Mouse (Mus musculus) neural tube, embryonic 11.5 days (tissue): ENCODE measurements at regions not wholly inside any gene's neighbourhood (a gene's known extent, or its start where the extent isn't known, plus 50 kb on each side); places are given as distances from the start of the nearest gene placed in this dataset.

ENCODE experiments used
- ATAC-seq: fragments of 200-750 bp; cut with Nextera tagmentation; 2 replicates; pipeline ENCODE4 v1.8.0; 2017; ENCODE audit warnings: moderate number of reproducible peaks, mild to moderate bottlenecking, moderate TSS enrichment, moderate library complexity; ENCODE audit not compliant: insufficient read depth, low FRiP score, low TSS enrichment
- DNase-seq: peaks from one replicate; pipeline ENCODE4 v3.0.0-alpha.2; 2015; ENCODE audit warnings: low spot score
- H3K27ac ChIP-seq: fragments of 300-500 bp; sonication (generic); 2 replicates; pipeline ENCODE4 v1.5.1; 2014; ENCODE audit warnings: low read depth, mild to moderate bottlenecking, low read length
- H3K27me3 ChIP-seq: fragments of 300-500 bp; sonication (generic); 2 replicates; pipeline ENCODE4 v1.6.1; 2014; ENCODE audit warnings: mild to moderate bottlenecking, low read length, mixed read lengths; ENCODE audit not compliant: control insufficient read depth, insufficient read depth
- H3K36me3 ChIP-seq: fragments of 300-500 bp; sonication (generic); 2 replicates; pipeline ENCODE4 v1.6.1; 2014; ENCODE audit warnings: mild to moderate bottlenecking, low read length, moderate library complexity, mixed read lengths; ENCODE audit not compliant: control insufficient read depth, insufficient read depth
- H3K4me1 ChIP-seq: fragments of 300-500 bp; sonication (generic); 2 replicates; pipeline ENCODE4 v1.6.1; 2014; ENCODE audit warnings: low read length, mixed read lengths; ENCODE audit not compliant: control insufficient read depth, insufficient read depth
- H3K4me2 ChIP-seq: fragments of 300-500 bp; sonication (generic); 2 replicates; pipeline ENCODE4 v1.6.1; 2014; ENCODE audit warnings: low read depth, mild to moderate bottlenecking, moderate library complexity
- H3K4me3 ChIP-seq: fragments of 300-500 bp; sonication (generic); 2 replicates; pipeline ENCODE4 v1.5.1; 2014; ENCODE audit warnings: low read depth, low read length
- H3K9ac ChIP-seq: fragments of 300-500 bp; sonication (generic); 2 replicates; pipeline ENCODE4 v1.6.1; 2014; ENCODE audit warnings: mild to moderate bottlenecking, low read length
- H3K9me3 ChIP-seq: fragments of 300-500 bp; sonication (generic); 2 replicates; pipeline ENCODE4 v1.6.1; 2016; ENCODE audit warnings: low read length; ENCODE audit not compliant: control insufficient read depth
- WGBS: fragments of 180-500 bp; shearing (Covaris S2); extraction: QIAGEN DNeasy Blood & Tissue Kit; methylation state at CpG from one replicate; pipeline ENCODE4 v1.1.7; 2014; 5-methylcytosine and 5-hydroxymethylcytosine counted together

DNA sequence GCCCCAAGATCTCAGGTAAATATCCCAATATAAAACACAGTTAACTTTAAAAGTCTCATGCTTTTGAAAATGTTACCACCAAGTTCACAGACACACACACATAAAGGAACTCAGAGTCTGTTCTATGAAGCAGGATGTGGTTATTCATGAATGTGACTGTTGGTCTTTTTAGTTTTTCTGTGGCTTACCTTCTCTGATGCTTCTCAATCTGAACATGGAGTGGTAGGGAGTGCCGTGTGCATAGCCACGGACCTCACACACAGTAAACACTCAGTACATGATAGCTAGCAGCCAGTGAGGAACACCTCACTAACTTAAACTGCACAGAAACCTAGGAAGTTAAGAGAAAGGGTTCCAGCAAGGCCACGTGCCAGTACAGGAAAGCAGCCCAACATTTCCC is 186.3 kb upstream of the Mvb12b start:
- no peak for DNase-seq
- Histone ChIP-seq H3K36me3 (no peaks in the 10 kb centered on the region), H3K27ac (no peak overlapping the region), H3K9ac (no peak overlapping the region), H3K4me1 (peaks cover 8% of the 10 kb centered on the region), H3K4me2 (no peak overlapping the region), H3K4me3 (no peak overlapping the region), H3K27me3 (no peaks in the 10 kb centered on the region), H3K9me3 (no peaks in the 10 kb centered on the region)
- WGBS, result 77% methylated on average over 3 of the region's 3 CpGs
- ATAC-seq, result no peak

DNA sequence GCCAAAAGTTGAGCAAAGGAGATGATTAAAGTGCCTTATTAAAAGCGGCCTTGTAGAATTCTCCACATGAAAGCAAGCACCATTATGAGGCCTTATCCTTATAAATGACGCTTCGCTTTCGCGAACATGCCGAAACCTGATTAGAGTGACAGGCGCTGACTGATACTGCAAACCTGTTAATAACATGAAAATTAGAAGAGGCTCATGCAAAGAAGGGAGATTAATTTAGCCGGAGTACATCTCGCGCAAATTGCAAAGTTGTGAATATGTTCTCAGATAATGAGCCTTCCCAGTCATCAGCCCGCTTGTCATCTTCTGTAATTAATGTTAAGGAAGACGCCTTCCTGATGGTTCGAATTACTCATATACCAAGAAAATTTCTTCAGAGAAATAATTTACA is 177.8 kb upstream of the Mvb12b start:
- H3K9me3 ChIP-seq, result no peaks in the 10 kb centered on the region
- no peaks in the 10 kb centered on the region for H3K4me1 ChIP-seq
- ATAC-seq, result no peak
- no peaks in the 10 kb centered on the region for H3K27me3 ChIP-seq
- WGBS, result 91% methylated on average over 13 of the region's 13 CpGs
- no peak for DNase-seq
- no peaks in the 10 kb centered on the region for H3K36me3 ChIP-seq
- H3K4me2 ChIP-seq, result no peak overlapping the region
- H3K27ac ChIP-seq, result no peak overlapping the region
- no peak overlapping the region for H3K9ac ChIP-seq
- H3K4me3 ChIP-seq, result no peak overlapping the region

DNA sequence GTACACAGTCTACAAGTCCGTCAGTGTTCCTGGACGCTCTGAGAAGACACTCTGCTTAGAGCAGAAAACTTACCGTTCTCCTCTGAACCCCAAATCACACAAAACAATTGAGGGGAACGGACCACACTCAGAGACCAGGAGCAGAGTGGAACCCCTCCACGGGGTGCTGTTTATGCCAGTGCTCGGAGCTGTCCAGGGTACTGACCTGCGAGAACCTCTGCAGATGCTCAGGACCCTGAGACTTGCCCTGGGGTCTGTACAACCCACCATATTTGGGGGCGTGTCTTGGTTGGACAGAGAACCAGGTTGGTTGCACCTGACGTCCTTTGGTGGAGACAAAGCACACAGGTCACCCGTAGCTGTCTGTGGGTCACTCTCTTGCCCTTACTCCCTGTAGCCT is 177.3 kb upstream of the Mvb12b start:
- ATAC-seq, result no peak
- H3K36me3 ChIP-seq, result no peaks in the 10 kb centered on the region
- no peaks in the 10 kb centered on the region for H3K9me3 ChIP-seq
- no peaks in the 10 kb centered on the region for H3K4me1 ChIP-seq
- no peak overlapping the region for H3K4me3 ChIP-seq
- H3K27ac ChIP-seq, result no peak overlapping the region
- H3K4me2 ChIP-seq, result no peak overlapping the region
- no peaks in the 10 kb centered on the region for H3K27me3 ChIP-seq
- DNase-seq, result peak; percentile 36
- H3K9ac ChIP-seq, result no peak overlapping the region
- WGBS, result 48% methylated on average over 10 of the region's 10 CpGs

DNA sequence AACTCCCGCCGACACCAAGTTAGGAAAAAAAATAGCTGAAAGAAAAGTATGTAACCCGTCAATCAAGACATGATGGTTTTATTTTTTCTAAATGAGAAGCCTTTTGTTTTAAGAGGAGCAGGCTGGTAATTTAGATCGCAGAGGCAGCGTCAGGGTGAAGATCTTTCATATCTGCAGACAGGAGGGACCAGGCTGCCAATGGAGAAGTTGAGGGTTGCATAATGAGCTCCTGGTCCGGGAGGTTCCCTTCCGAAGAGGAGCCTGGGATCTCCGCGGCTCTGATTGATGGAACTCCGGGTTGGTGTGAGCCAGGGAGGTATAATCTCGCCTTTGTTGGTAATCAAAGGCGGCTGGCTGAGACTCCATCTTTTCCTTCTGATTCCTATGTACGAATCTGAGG is 168.8 kb upstream of the Mvb12b start:
- Histone ChIP-seq H3K27me3 (no peaks in the 10 kb centered on the region), H3K36me3 (no peaks in the 10 kb centered on the region), H3K4me3 (no peak overlapping the region), H3K4me1 (no peaks in the 10 kb centered on the region), H3K9ac (no peak overlapping the region), H3K4me2 (no peak overlapping the region), H3K27ac (no peak overlapping the region), H3K9me3 (no peaks in the 10 kb centered on the region)
- ATAC-seq (no peak), DNase-seq (no peak)
- WGBS, result 84% methylated on average over 13 of the region's 13 CpGs

DNA sequence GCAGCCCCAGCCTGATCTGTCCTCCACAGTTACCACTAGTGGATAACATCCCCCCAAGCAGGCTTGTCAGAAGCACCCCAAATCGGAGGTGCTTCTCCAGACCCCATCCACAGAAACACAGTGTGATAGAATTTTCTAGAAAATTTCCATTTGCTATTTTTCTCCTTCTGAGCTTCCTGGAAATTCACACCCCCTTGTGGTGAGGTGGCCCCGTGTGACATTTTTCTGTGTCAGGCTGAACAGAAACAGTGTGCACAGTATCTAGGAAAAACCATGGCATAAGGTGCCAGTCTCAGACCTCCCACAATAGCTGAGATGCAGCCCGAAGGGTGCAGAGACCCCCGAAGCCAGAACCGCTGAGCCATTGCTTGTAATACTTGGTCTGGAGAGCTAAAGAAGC is 155.3 kb upstream of the Mvb12b start:
- Histone ChIP-seq H3K4me3 (no peak overlapping the region), H3K9ac (no peak overlapping the region), H3K27ac (no peak overlapping the region), H3K4me2 (no peak overlapping the region), H3K4me1 (no peaks in the 10 kb centered on the region), H3K27me3 (no peaks in the 10 kb centered on the region), H3K36me3 (no peaks in the 10 kb centered on the region), H3K9me3 (no peaks in the 10 kb centered on the region)
- 86% methylated on average over 5 of the region's 5 CpGs for WGBS
- no peak for DNase-seq
- ATAC-seq, result no peak

DNA sequence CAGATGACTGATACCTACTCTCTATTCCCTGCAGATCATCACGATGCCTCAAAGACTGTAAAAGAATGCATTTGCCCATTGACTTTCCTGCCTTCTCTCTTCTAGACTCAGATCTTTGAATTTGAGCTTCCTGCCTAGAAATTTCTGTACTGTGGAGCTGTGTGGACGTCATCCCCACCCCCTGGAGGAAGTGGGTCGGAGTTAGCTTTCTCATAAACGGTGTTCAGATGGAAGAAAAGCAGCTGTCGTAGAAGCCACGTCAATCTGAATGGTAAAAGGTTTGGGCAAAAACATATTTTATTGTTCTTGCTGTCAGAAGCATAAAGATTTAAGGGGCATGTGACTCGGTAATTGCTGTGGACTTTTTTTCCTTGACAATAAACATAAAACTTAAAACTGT is 154.6 kb upstream of the Mvb12b start:
- no peaks in the 10 kb centered on the region for H3K9me3 ChIP-seq
- no peak overlapping the region for H3K9ac ChIP-seq
- H3K36me3 ChIP-seq, result no peaks in the 10 kb centered on the region
- H3K4me2 ChIP-seq, result no peak overlapping the region
- no peak overlapping the region for H3K4me3 ChIP-seq
- no peak for DNase-seq
- no peak for ATAC-seq
- no peaks in the 10 kb centered on the region for H3K4me1 ChIP-seq
- no peak overlapping the region for H3K27ac ChIP-seq
- no peaks in the 10 kb centered on the region for H3K27me3 ChIP-seq
- WGBS, result 65% methylated on average over 7 of the region's 7 CpGs

DNA sequence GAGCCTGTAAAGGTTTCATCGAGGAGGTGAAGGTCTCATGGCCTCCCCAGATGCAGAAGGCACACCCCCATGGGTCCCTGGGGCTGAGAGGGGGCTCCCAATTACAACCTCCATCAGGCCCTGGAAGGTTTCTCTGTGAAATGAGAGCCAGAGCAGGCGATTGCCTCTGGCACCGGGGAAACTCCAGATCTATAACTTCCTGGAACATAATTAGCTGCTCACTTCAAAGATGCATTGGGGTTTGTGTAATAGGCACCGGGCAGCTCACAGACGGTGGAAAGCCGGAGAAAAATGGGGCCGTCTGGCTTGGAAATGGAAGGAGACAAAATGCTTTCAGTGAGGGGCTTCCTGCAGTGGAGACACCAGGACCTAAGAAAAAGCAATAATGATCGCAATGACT is 151.2 kb upstream of the Mvb12b start:
- H3K27ac ChIP-seq, result no peak overlapping the region
- H3K4me2 ChIP-seq, result no peak overlapping the region
- no peak overlapping the region for H3K4me3 ChIP-seq
- 75% methylated on average over 8 of the region's 8 CpGs for WGBS
- ATAC-seq (no peak), DNase-seq (no peak)
- no peaks in the 10 kb centered on the region for H3K9me3 ChIP-seq
- no peaks in the 10 kb centered on the region for H3K4me1 ChIP-seq
- H3K9ac ChIP-seq, result no peak overlapping the region
- H3K36me3 ChIP-seq, result no peaks in the 10 kb centered on the region
- no peaks in the 10 kb centered on the region for H3K27me3 ChIP-seq

DNA sequence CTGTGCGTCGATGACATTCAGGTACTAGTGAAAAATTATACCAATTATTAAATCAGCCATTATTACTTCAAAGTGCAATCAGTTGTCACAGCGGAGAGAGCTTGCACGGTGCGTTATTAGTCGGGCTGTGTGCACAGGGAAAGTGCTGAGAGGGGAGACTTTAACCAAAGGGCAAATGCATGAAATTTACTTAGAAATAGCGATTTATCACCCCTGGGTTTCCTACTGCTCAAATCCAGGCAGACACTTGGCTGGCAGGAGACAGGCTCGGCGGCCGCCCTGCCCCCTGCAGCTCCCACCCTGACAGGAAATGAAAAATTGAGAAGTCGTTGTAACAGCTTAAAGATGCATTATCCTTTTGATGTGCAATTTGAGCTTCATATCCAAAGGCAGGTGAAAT is 145.5 kb upstream of the Mvb12b start:
- Histone ChIP-seq H3K27me3 (no peaks in the 10 kb centered on the region), H3K27ac (no peak overlapping the region), H3K4me2 (no peak overlapping the region), H3K4me1 (peaks cover 4% of the 10 kb centered on the region), H3K4me3 (no peak overlapping the region), H3K9me3 (no peaks in the 10 kb centered on the region), H3K36me3 (no peaks in the 10 kb centered on the region), H3K9ac (no peak overlapping the region)
- DNase-seq, result no peak
- no peak for ATAC-seq
- whole genome bisulfite sequencing, result 47% methylated on average over 11 of the region's 11 CpGs

DNA sequence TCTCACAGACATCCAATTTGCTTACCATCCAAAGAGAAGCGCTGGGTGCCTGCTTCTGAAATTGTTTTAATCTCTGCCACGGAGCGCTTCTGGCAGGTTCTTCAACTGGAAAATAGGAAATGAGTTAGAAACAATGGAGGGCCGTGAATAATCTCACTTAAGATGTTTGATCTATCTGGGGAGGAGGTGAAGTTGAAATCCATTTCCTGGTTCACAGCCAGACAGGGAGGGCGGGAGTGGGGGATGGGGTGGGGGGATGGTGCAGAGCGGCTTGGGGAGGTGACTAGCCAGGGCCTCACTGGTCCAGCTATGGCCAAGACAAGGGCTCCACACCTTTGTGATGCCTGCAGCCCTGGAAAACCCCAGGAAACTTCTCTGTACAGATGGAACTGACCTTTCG is 143.7 kb upstream of the Mvb12b start:
- Histone ChIP-seq H3K27ac (no peak overlapping the region), H3K9ac (no peak overlapping the region), H3K27me3 (no peaks in the 10 kb centered on the region), H3K4me1 (peaks cover 9% of the 10 kb centered on the region), H3K4me2 (no peak overlapping the region), H3K36me3 (no peaks in the 10 kb centered on the region), H3K9me3 (no peaks in the 10 kb centered on the region), H3K4me3 (no peak overlapping the region)
- no peak for ATAC-seq
- WGBS, result 29% methylated on average over 7 of the region's 7 CpGs
- no peak for DNase-seq
